Mouse (Mus musculus) liver, embryonic 16.5 days (tissue): ENCODE measurements around the gene Klf12. TPM values are rescaled to one million over a fixed set of nuclear protein-coding genes. Genes with fewer than 3 reads are reported as not detected.
"Not testable (repeated sequence)": the region's sequence is repeated elsewhere in the genome, so short reads cannot be mapped to it uniquely, and the experiment has no call there.

Source experiments
- ATAC-seq: fragments of 200-750 bp; cut with Nextera tagmentation; 2 replicates; pipeline ENCODE4 v1.8.0; 2017; ENCODE audit warnings: low read depth, mild to moderate bottlenecking, moderate number of reproducible peaks, moderate library complexity
- H3K27ac ChIP-seq: fragments of 300-500 bp; sonication (generic); 2 replicates; pipeline ENCODE4 v1.5.1; 2014; ENCODE audit warnings: mild to moderate bottlenecking, low read length
- H3K27me3 ChIP-seq: fragments of 300-500 bp; sonication (generic); 2 replicates; pipeline ENCODE4 v1.6.1; 2014; ENCODE audit warnings: low read depth, low read length, mixed read lengths; ENCODE audit not compliant: control insufficient read depth, insufficient read depth
- H3K36me3 ChIP-seq: fragments of 300-500 bp; sonication (generic); 2 replicates; pipeline ENCODE4 v1.6.1; 2014; ENCODE audit warnings: mild to moderate bottlenecking; ENCODE audit not compliant: control insufficient read depth, insufficient read depth
- H3K4me1 ChIP-seq: fragments of 300-500 bp; sonication (generic); 2 replicates; pipeline ENCODE4 v1.6.1; 2014; ENCODE audit warnings: low read depth, low read length, mixed read lengths; ENCODE audit not compliant: control insufficient read depth
- H3K4me2 ChIP-seq: fragments of 300-500 bp; sonication (generic); 2 replicates; pipeline ENCODE4 v1.6.1; 2014; ENCODE audit warnings: low read depth, low read length, mixed read lengths
- H3K4me3 ChIP-seq: fragments of 300-500 bp; sonication (generic); 2 replicates; pipeline ENCODE4 v1.5.1; 2014; ENCODE audit warnings: low read depth, mild to moderate bottlenecking, low read length
- H3K9ac ChIP-seq: fragments of 300-500 bp; sonication (generic); 2 replicates; pipeline ENCODE4 v1.6.1; 2014; ENCODE audit warnings: low read depth, low read length
- H3K9me3 ChIP-seq: fragments of 300-500 bp; sonication (generic); replicated peaks from 2 replicates; pipeline ENCODE4 v1.6.1; 2016; ENCODE audit warnings: low read length; ENCODE audit not compliant: control insufficient read depth
- WGBS: fragments of 180-500 bp; shearing (Covaris S2); extraction: QIAGEN DNeasy Blood & Tissue Kit; methylation state at CpG from one replicate; pipeline ENCODE4 v1.1.7; 2014; ENCODE audit not compliant: insufficient replicate concordance; 5-methylcytosine and 5-hydroxymethylcytosine counted together
- polyA plus RNA-seq: library from polyadenylated mRNA; unstranded; fragments of >200 nt; fragmentation: Nextera tagmentation; extraction: Ambion mirVana; gene quantifications from 2 replicates; pipeline ENCODE4 v1.2.1, GENCODE M21; 2015

Klf12 gene
- polyA plus RNA-seq, 1 experiment from 2014 or later, result 7.4 TPM

- H3K4me2 ChIP-seq, result no peak overlapping the region
- no peak for ATAC-seq
- no peaks in the 10 kb centered on the region for H3K36me3 ChIP-seq
- H3K27me3 ChIP-seq, result no peaks in the 10 kb centered on the region
- no peak overlapping the region for H3K9ac ChIP-seq
- no peaks in the 10 kb centered on the region for H3K9me3 ChIP-seq
- no peak overlapping the region for H3K27ac ChIP-seq
- no peak overlapping the region for H3K4me3 ChIP-seq
- no peaks in the 10 kb centered on the region for H3K4me1 ChIP-seq
- WGBS, result 59% methylated on average over 4 of the region's 4 CpGs
Observed at GRCm38 (mm10) chr14:99885128-99885527, 399.4 kb downstream of the Klf12 start.

GRCm38 (mm10) chr14:99876791-99877578, 407.5 kb downstream of the Klf12 start:
- Histone ChIP-seq H3K27me3 (no peaks in the 10 kb centered on the region), H3K27ac (no peak overlapping the region), H3K4me2 (no peak overlapping the region), H3K9ac (no peak overlapping the region), H3K4me1 (no peaks in the 10 kb centered on the region), H3K4me3 (no peak overlapping the region), H3K9me3 (no peaks in the 10 kb centered on the region), H3K36me3 (no peaks in the 10 kb centered on the region)
- 38% methylated on average over 5 of the region's 5 CpGs for WGBS
- no peak for ATAC-seq

GRCm38 (mm10) chr14:99873725-99874124, 410.8 kb downstream of the Klf12 start:
- H3K4me1 ChIP-seq, result no peaks in the 10 kb centered on the region
- no peak overlapping the region for H3K9ac ChIP-seq
- no peaks in the 10 kb centered on the region for H3K27me3 ChIP-seq
- H3K27ac ChIP-seq, result no peak overlapping the region
- H3K4me2 ChIP-seq, result no peak overlapping the region
- no peak overlapping the region for H3K4me3 ChIP-seq
- no peak for ATAC-seq
- 70% methylated on average over 5 of the region's 5 CpGs for WGBS
- no peaks in the 10 kb centered on the region for H3K36me3 ChIP-seq
- H3K9me3 ChIP-seq, result no peaks in the 10 kb centered on the region

- WGBS, result 36% methylated on average over 14 of the region's 14 CpGs
- H3K4me3 ChIP-seq, result no peak overlapping the region
- no peak overlapping the region for H3K9ac ChIP-seq
- no peak overlapping the region for H3K27ac ChIP-seq
- H3K27me3 ChIP-seq, result no peaks in the 10 kb centered on the region
- H3K9me3 ChIP-seq, result no peaks in the 10 kb centered on the region
- no peaks in the 10 kb centered on the region for H3K36me3 ChIP-seq
- H3K4me1 ChIP-seq, result peaks cover 8% of the 10 kb centered on the region
- no peak overlapping the region for H3K4me2 ChIP-seq
- no peak for ATAC-seq
Observed at GRCm38 (mm10) chr14:99856158-99857011, 428.1 kb downstream of the Klf12 start.

GRCm38 (mm10) chr14:99854467-99854807, 430.0 kb downstream of the Klf12 start:
- H3K27me3 ChIP-seq, H3K4me2 ChIP-seq, H3K4me1 ChIP-seq, H3K9ac ChIP-seq, H3K4me3 ChIP-seq, H3K36me3 ChIP-seq, H3K9me3 ChIP-seq, H3K27ac ChIP-seq: not testable (repeated sequence)
- peak; percentile 57; the same call in 1 of the 2 replicates for ATAC-seq

- not testable (repeated sequence) for H3K9me3 ChIP-seq, H3K36me3 ChIP-seq, H3K27me3 ChIP-seq, H3K4me3 ChIP-seq, H3K27ac ChIP-seq, H3K4me1 ChIP-seq, H3K9ac ChIP-seq
- 0 out of 2 replicates have a peak overlapping the region, but pooled peaks have one; percentile 32 for H3K4me2 ChIP-seq
- WGBS, result 23% methylated on average over 4 of the region's 4 CpGs
- ATAC-seq, result peak; percentile 79
Observed at GRCm38 (mm10) chr14:99853769-99854466, 430.6 kb downstream of the Klf12 start.

GRCm38 (mm10) chr14:99850350-99850749, 434.1 kb downstream of the Klf12 start:
- WGBS, result 75% methylated on average over 10 of the region's 10 CpGs

GRCm38 (mm10) chr14:99847502-99847901, 437.0 kb downstream of the Klf12 start:
- Histone ChIP-seq H3K4me2 (no peak overlapping the region), H3K27ac (no peak overlapping the region), H3K4me1 (no peaks in the 10 kb centered on the region), H3K27me3 (no peaks in the 10 kb centered on the region), H3K9ac (no peak overlapping the region), H3K9me3 (no peaks in the 10 kb centered on the region), H3K4me3 (no peak overlapping the region), H3K36me3 (no peaks in the 10 kb centered on the region)
- WGBS, result 15% methylated on average over 2 of the region's 2 CpGs
- ATAC-seq, result peak; percentile 43; the same call in 1 of the 2 replicates

More at GRCm38 (mm10) chr14:99850350-99850749, 434.1 kb downstream of the Klf12 start:
- H3K4me3 ChIP-seq, result no peak overlapping the region
- ATAC-seq, result no peak
- peaks cover 8% of the 10 kb centered on the region for H3K4me1 ChIP-seq
- H3K9ac ChIP-seq, result no peak overlapping the region
- no peaks in the 10 kb centered on the region for H3K27me3 ChIP-seq
- H3K27ac ChIP-seq, result no peak overlapping the region
- H3K36me3 ChIP-seq, result no peaks in the 10 kb centered on the region
- no peak overlapping the region for H3K4me2 ChIP-seq
- H3K9me3 ChIP-seq, result no peaks in the 10 kb centered on the region
